Mouse (Mus musculus): ENCODE measurements around the gene Cyp19a1. TPM values are rescaled to one million over a fixed set of nuclear protein-coding genes. Genes with fewer than 3 reads are reported as not detected.

Gene Cyp19a1
- polyA plus RNA-seq, 1 experiment from 2014 or later, result not detected

Other genes with a start within 250 kb of the Cyp19a1 start
- 0.05 and 0.21 TPM in 2 replicates for gene Tnfaip8l3, start 199.7 kb downstream of the Cyp19a1 start, polyA plus RNA-seq (2015; fragmentation: Nextera tagmentation; extraction: Ambion mirVana)
- 0.05 TPM in 1 of 2 replicates, not detected in the other for gene Gldn, start 18.4 kb upstream of the Cyp19a1 start, polyA plus RNA-seq (2015; fragmentation: Nextera tagmentation; extraction: Ambion mirVana)
- 3.6 and 4.0 TPM in 2 replicates for gene Dmxl2, start 233.5 kb upstream of the Cyp19a1 start, polyA plus RNA-seq (2015; fragmentation: Nextera tagmentation; extraction: Ambion mirVana)

Data from stomach, embryonic 16.5 days (tissue).